Mouse (Mus musculus): ENCODE measurements around the gene F930015N05Rik. TPM values are rescaled to one million over a fixed set of nuclear protein-coding genes. Genes with fewer than 3 reads are reported as not detected.

The F930015N05Rik gene
- polyA plus RNA-seq (2015; fragmentation: Nextera tagmentation; extraction: Ambion mirVana), result not detected in 2 replicates

DNA sequence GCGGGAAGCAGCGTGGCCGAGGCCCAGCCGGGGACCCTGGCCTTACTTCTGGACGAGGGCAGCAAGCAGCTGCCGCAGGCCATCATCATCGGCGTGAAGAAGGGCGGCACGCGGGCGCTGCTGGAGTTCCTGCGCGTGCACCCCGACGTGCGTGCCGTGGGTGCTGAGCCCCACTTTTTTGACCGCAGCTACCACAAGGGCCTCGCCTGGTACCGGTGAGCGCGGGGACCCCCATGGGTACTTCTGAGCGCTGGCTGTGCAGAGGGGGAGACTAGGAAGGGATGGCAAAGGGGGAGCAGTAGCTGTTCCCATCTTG is at the start of gene F930015N05Rik:
Gene F930015N05Rik, minus strand, starts transcription at position 242 of the 316 bp plus-strand sequence.
- DNase-seq (ENCODE audit: low spot score), result no peak

DNA sequence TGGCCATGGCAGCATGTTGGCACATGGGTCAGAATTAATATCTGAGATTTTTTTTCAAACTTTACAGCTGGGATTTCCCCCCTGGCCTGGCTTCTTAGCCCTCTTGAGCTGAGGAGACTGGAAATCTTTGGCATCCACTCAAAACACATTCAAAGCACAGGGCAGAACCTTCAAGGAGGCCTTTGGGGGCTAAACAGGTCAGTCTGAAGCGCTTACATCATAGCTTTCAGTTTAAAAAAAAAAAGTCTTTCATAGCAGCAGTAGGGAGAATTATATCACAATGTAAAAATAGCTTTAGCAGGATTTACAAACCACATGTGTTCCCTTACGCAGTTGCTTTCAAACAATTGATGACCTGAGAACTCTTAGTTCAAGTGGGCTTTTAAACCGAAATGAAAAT is 45.0 kb upstream of the F930015N05Rik start:
- DNase-seq (ENCODE audit: low spot score), result no peak

DNA sequence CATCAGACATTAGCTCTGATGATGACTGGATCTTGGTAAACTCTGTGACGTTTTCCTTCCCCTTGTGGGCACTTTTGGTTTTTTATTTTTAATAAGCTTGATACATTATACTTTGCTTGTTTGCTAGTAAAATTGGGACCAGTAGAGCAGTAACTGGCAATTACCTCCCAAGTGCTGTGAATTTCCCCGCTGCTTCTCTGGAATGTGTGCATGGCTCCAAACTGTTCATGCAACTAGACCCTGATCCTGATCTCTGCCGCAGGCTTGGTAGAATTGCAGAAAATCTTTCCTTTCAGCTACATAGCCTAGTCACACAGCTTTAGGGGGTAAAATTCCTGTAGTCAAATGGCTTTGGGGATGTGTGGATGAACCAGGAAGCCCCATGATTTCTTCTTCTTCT is 37.2 kb upstream of the F930015N05Rik start:
- no peak for DNase-seq (ENCODE audit: low spot score)

DNA sequence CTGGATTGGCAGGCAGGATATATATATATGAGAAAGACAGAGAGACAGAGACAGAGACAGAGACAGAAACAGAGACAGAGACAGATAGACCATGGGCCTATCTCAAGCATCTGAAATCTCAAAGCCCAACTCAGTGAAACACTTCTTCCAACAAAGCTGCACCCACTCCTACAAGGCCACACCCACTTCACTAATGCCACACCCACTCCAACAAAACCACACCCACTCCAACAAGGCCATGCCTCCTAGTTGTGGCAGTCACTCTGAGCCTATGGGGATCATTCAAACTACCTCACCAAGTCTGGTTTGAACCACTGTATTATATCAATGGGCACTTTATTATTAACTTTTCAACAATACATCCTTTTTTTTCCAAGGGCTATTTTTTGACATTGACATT is 34.2 kb upstream of the F930015N05Rik start:
- no peak for DNase-seq (ENCODE audit: low spot score)

DNA sequence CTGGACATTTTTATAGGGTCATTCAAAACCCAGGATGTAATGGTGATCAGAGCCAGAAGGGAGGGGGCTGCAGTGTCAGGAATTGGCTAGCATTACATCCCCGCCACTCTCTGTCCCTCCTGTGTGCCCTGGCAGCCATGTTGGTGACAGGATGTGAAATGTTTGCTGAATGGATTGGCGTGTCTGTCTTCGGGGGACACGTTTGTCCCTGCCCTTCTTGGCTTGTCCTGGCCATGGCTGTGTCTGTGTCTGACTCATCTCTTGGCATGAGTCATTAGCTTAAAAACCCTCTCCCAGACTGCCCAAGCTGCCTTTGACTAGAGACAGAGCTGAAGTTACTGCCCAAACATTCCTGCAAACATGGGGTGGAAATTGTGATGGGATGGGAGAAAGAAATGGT is 32.3 kb upstream of the F930015N05Rik start:
- DNase-seq (ENCODE audit: low spot score), result no peak

DNA sequence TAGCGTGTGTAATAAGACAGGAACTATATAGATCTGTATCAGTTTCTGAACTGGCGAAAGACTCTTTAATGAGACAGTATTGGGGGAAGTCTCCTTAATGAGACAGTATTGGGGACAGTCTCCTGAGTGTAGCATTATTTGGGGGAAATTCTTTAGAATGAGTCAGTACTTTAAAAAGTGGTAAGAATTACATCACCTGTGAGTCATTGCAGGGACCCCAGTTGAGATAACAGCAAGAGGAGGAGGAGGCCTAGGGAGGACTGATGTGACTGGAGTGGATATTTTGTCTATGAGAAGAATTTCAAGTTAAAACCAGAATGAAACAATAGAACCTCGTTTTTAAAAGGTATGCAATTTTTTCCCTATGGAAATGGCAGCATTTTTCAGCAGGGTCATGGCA is 25.3 kb upstream of the F930015N05Rik start:
- no peak for DNase-seq (ENCODE audit: low spot score)

DNA sequence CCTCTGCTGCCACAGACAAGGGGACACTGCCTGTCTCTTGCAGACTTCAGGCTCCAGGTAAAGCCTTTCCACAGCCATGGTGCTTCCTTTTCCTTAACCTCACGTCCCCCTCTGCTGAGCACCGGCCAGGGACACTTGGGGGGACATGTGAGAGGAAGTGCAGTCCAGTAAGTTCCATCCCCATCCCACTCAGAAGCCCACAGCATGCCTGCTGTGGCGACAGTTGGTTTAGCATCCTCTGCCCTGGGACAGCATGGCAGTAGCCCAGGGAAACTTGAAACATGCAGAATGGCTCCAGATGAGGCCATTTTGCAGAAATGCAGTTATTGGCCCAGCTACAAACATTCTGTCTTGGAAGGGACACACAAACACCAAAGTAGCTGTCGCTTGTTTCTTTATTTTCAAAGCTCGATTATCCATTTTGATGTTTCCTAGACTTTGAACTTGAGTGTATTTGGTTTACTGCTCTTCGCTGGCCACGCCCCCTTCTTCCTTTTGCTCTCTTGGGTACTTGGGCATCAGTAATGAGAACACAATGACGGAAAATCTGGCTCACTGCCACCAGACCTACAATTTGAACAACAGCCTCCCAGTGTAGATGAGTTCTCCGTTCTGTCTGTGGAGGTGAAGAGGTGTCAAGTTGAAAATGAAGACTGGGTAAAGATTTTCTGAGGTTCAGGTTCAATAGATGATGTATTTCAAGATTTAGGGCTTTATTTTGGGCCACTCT is 12.3 kb upstream of the F930015N05Rik start:
- DNase-seq (ENCODE audit: low spot score), result no peak

DNA sequence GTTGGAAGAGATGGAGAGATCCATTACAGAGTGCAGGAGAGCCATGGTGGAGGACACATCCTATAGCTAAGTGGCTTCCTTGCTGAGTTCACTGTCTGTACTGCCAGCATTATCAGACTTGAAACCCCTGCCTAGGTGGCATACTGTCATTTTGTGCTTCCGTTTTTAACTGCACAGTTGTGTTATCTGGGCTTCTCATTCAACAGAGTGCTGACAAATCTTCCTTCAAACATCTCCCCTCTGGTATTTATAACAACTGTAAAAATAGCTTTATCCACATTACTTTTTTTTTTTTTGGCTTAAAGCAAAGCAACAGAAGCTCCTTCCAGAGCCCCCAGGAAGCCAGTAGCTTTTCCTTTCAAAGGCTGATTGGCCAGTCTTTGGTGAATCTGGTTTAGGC is 8.8 kb upstream of the F930015N05Rik start:
- DNase-seq (ENCODE audit: low spot score), result no peak

DNA sequence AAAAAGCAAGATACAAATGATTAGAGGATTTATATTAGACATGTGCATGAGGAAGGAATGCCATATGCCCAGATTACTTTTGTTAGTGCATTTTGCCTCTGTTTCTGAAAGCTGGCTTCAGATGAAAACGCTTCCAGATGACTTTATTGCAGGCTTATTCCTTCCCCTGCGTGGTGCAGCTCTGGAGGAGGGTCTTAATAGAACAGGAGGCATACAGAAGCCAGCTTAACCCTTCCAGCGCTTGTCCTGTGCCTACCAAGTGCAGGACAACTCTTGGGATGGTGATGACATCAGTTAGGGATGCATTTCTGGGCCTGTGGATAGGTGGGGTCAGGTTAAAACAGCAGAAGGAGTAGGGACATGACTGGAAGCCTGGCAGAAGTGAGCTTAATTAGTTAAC is 6.2 kb upstream of the F930015N05Rik start:
- DNase-seq (ENCODE audit: low spot score), result no peak

DNA sequence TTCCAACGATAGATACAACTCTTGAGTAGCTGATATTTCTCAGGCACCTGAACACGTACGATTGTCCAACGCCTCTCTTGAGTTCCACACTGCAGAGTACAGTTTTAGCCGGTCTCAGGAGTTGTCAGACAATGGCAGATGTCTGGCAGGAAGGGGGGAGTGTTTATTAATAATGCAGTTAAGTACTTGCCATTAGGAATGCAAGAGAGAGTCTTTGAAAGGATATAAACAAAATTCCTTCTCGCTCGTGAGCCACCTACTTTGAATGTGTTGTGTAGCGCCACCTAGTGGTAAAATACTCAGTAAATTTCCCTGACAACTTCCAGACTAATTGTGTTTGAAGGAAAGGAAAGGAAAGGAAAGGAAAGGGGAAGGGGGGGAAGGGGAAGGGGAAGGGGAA is 5.7 kb upstream of the F930015N05Rik start:
- peak; percentile 47 for DNase-seq (ENCODE audit: low spot score)

DNA sequence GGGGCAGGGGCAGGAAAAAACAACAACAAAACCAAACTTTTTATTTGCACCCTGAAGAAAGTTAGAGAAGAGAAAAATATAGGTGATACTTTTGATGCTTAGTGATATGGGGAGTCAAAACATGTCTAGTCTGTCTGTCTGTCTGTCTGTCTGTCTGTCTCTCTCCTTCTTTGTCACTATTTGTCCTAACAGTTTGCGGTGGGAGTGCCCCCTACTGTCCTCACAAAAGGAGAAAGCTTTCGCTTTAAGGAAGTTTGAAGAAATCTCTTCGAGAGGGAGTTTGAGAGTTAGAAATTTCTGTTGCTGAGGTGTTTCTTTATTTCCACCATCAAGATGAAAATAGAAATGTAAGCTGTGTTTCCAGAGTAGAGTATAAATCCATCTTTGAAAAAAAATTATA is 2.5 kb upstream of the F930015N05Rik start:
- peak; percentile 14 for DNase-seq (ENCODE audit: low spot score)

DNA sequence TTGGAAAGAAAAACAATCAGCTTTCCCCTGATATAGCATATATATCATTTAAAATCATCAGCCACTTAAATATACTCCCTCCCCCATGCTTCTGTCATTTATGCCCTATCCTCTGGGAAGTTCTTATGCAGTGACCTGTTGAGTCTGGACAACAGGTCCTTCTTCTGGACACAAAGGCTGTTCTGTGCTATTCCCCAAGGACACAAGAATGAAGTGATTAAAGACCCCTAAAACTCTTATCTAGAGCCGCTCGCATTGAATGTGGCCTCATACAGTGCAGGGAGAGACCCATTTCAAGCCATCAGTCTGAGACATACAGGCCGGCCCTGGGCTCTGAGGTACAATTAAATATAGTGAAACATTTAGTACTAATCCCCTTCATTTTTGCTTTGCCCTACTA is 1.3 kb upstream of the F930015N05Rik start:
- no peak for DNase-seq (ENCODE audit: low spot score)

DNA sequence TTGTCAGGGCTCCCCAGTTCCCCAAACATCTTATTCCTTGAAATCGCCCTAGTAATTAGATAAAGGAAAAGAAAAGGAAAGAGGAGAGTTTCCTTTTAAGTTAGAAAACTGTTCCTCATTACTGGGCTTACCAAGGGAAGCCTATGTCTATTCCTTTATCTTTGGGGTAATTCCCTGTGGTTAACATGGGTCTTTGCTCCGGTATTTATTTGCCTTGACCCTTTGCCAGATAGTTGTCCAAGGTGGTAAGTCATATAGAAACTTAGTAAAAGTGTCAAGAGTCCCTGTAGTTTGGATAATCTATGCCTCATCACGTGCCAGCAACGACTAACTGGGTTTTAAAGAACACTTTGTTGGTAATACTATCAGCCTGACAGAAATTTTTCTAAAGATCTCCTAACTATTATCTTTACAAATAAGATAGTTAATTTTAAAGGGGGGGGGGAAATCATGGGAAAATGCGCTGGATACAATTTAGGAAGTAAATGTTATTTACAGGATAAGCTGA is 392 bp upstream of the F930015N05Rik start:
- no peak for DNase-seq (ENCODE audit: low spot score)

DNA sequence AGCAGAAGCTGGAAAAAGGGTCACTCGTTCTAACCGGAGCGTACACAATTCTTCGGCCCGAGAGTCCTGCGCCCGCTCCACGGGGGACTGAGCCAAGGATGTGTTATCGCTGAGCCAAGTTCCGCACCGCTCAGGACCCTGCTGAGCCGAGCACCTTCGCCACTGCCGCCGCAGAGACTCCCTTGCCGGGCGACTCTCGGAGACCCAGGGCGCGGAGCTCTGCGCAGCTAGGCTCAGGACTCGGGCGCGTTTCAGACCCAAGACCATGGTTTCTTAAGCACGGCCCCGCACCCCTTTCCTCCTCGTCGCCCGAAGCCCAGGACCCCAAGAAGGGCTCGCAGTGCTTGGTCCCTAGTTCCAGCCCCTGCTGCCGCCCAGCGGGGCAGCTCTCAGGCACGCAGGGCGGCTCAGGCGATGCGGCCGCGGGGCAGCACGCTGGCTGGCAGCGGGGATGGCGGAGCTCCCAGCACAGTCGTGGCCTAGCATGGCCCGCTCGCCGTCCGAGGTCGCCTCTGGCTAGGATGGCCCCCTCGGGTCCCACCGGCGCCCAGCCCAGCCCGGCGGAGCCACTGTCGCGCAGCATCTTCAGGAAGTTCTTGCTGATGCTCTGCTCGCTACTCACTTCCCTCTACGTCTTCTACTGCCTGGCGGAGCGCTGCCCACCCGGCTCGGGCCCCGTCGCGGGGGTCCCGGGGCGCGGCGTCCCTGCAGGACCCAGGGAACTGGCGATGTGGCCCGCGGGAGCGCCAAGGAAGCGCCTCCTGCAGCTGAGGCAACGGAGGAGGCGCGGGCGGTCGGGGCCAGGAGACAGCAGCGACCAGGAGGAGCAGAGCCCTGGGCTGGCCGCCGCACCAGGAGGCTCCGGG is 674 bp downstream of the F930015N05Rik start:
- DNase-seq (ENCODE audit: low spot score), result peak; percentile 7

DNA sequence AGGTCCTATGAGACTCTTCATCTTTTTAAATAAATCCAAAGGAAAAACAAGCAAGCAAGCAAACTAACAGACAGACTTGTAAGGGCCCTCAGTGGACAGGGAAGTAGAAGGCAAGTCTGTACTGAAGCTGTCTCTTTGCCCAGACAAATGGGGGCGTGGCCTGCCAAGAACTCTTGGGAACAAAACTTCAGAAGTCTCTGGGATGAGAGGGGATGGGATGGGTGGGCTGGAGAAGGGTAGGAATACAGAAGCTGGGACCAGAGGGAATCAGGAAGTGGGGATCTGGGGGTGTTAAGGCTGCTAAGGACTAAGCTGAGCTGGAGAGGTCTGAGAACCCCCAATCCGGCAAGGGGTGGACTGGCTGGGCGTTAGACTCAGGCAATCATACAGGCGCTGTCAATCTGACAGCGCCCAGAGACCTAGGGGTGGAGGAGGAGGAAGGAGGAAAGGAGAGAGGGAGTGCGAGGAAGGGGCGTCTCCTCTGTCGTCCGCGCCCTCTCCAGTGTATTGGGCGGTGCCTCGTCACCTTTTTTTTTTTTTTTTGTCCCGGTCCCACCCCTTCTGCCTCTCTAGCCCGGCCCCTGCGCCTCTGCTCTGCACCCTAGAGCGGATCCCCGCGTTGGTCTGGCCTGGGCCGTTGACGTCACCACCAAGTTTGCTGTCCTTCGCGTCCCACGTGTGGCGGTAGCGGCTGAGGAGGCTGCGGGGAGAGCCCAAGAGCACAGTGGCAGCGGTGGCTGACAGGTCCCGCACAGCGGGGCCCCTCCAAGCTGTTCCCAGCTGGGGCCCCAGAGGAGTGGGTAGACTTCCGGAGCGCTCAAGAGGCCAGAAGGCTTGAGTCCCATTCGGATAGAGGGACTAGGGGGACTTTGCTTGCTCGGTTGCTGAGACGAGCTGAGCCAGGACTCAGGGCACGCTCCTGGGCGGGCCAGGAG is 1.6 kb downstream of the F930015N05Rik start, which contains the start of gene Hs3st3a1:
Gene Hs3st3a1, plus strand, starts transcription at position 722 of the 935 bp plus-strand sequence.
- DNase-seq (ENCODE audit: low spot score), result peak; percentile 18

DNA sequence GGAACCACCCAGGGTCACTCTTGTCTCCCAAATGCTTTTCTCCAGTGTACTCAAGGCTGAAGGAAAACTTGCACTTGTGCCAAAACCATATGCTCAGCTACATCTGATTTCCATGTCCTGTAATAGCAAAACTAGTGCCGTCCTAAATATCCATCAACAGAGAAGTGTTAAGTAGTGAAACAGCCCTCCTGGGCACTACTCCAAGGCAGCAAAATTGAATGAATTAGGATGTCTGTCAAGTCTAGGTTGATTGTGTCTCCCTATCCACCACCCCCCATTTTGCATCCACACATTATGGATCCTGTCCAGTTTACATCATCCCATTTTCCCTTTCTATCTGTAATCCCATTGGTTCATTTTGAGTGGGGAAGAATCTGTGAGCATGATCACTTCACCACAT is 17.5 kb downstream of the F930015N05Rik start:
- DNase-seq (ENCODE audit: low spot score), result no peak

DNA sequence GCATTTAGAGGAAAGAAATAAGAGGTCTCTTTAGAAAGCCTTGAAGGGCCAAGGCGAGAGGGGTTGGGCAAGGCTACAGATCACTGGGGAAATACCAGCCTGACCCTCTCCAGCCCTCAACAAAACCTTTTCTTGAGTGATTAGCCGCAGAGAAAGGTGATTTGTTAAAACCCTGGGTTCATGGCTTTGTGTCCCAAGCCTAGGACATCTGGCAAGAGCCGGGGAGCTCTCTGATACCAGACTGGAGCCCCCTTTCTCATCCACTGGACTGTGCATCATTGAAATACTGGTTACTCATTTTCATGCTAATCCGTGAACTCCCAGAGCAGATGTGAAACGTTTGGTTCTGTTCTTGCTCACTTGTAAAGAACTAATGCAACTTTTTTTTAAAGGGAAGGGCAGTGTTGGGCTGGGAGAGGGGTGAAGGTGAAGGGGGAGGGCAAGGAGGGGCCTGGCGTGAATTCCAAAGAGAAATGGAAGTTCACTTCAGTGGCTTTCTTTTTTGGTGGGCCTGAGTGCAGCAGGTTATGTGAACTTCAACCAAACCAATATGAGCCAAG is 35.8 kb downstream of the F930015N05Rik start:
- DNase-seq (ENCODE audit: low spot score), result no peak

DNA sequence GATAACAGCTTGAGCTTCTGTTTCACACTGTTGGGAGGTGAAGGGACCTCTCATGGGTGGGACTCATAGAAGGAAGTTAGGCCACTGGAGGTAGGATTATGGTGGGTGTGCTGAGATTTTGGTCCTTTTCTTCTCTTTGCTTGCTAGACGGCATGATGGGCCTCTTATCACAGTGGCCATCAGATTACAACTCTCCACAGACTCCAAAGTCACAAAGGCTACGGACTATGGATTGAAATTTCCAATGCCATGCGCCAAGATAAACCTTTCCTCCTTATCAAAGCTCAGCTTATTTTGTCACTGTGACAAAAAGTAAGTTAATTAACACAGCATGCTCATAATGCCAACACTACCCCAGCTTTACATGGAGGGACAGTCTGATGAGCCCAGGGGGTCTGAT is 38.8 kb downstream of the F930015N05Rik start:
- no peak for DNase-seq (ENCODE audit: low spot score)

DNA sequence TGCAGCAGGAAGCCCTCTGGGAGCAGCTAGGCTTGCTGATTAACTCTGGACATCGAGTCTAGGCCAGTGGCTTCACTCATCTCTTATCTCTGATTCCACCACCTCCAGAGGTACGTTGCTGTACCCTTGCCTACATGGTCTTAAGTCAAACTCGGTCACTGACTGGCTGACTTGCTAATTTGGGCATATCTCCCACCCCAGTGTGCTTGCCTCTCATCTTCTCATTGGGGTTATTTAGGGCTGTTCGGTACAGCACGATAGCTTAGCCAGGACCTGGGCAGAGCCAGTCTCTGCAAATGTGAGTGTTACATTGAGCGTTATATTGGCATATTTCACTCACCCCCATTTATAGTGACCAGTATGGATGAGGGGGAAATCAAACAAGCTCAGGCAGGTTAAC is 39.5 kb downstream of the F930015N05Rik start:
- no peak for DNase-seq (ENCODE audit: low spot score)

DNA sequence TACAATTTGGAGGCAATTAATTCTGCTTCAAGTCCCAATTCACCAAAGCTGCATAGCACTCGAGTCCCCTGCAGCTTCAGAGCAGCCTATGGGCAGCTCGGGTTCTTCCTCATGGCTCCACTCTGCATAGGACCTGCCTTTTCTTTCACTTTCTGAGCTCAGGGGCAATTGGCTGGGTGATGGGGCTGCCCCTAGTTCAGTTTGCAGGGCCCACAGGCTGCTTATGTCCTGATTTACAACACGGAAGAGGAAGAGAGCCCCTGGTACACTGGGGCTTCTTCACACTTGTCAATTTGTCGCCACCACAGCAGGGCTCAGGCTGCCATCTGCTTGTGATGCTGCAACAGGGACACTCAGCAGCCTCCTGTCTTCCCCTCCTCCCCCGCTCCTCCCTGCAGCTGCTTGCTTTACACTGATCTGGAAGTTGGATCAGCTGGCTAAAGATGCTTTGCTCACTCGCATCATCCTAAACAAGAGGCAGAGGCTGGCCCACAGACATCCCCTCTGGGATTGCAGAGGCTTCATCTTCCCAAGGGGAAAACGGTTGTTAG is 40.0 kb downstream of the F930015N05Rik start:
- DNase-seq (ENCODE audit: low spot score), result peak; percentile 69

DNA sequence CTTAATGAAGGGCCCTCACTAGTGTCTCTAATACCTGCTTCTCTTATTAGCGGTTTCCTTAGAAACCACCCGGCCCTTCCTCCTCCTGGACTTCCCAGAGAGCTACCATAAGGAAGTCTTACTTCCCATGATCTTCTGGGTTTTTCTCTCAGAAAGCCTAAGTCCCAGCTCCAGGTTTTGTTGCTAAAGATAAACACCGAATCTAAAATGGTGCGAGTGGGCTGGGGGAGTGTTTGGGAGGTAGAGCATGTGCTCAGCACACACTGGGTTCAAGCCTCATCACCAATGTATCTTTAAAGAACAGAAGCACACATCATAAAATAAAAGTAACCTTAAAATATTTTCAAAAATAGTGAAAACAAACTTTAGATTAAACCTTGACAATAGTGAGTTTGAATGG is 50.1 kb downstream of the F930015N05Rik start:
- DNase-seq (ENCODE audit: low spot score), result no peak
